Mouse (Mus musculus): ENCODE measurements around the gene Gins3. TPM values are rescaled to one million over a fixed set of nuclear protein-coding genes. Genes with fewer than 3 reads are reported as not detected.
"Not testable (repeated sequence)": the region's sequence is repeated elsewhere in the genome, so short reads cannot be mapped to it uniquely, and the experiment has no call there.

Gins3 gene
- total and polyA plus RNA-seq, 2 experiments from 2014 or later: 4.3 to 4.4 TPM

- 88% methylated on average over 14 of the region's 14 CpGs for WGBS
- H3K36me3 ChIP-seq (ENCODE audit: insufficient read depth): no peaks in the 10 kb centered on the region
- TF ChIP-seq CTCF (IDR thresholded peaks at IDR 0.05; ENCODE audit: low read depth): no peak
- H3K9ac ChIP-seq: no peak overlapping the region
- H3K9me3 ChIP-seq (ENCODE audit: low read length): no peaks in the 10 kb centered on the region
- H3K4me1 ChIP-seq (ENCODE audit: insufficient read depth): no peaks in the 10 kb centered on the region
- H3K27me3 ChIP-seq (ENCODE audit: insufficient read depth, low read length): no peaks in the 10 kb centered on the region
- no peak for ATAC-seq
- H3K4me3 ChIP-seq (ENCODE audit: low read depth, low read length): no peak overlapping the region
- no peak overlapping the region for H3K27ac ChIP-seq (ENCODE audit: low read depth, low read length)
- DNase-seq: no peak
- no peak overlapping the region for H3K4me2 ChIP-seq (ENCODE audit: low read depth)
These were observed 38.1 kb upstream of the Gins3 start for GRCm38 (mm10) chr8:95595131-95595530.

GRCm38 (mm10) chr8:95596841-95597241 lies 36.4 kb upstream of the Gins3 start:
- WGBS: 79% methylated on average over 4 of the region's 4 CpGs
- Histone ChIP-seq H3K36me3 (ENCODE audit: insufficient read depth) (no peaks in the 10 kb centered on the region), H3K4me3 (ENCODE audit: low read depth, low read length) (no peak overlapping the region), H3K27me3 (ENCODE audit: insufficient read depth, low read length) (no peaks in the 10 kb centered on the region), H3K4me1 (ENCODE audit: insufficient read depth) (no peaks in the 10 kb centered on the region), H3K4me2 (ENCODE audit: low read depth) (no peak overlapping the region), H3K27ac (ENCODE audit: low read depth, low read length) (no peak overlapping the region), H3K9ac (no peak overlapping the region), H3K9me3 (ENCODE audit: low read length) (no peaks in the 10 kb centered on the region)
- DNase-seq (no peak), ATAC-seq (no peak)
- TF ChIP-seq CTCF (IDR thresholded peaks at IDR 0.05; ENCODE audit: low read depth): no peak

- Histone ChIP-seq H3K36me3 (ENCODE audit: insufficient read depth) (no peaks in the 10 kb centered on the region), H3K27ac (ENCODE audit: low read depth, low read length) (no peak overlapping the region), H3K9me3 (ENCODE audit: low read length) (no peaks in the 10 kb centered on the region), H3K4me1 (ENCODE audit: insufficient read depth) (no peaks in the 10 kb centered on the region), H3K27me3 (ENCODE audit: insufficient read depth, low read length) (no peaks in the 10 kb centered on the region), H3K4me2 (ENCODE audit: low read depth) (no peak overlapping the region), H3K4me3 (ENCODE audit: low read depth, low read length) (no peak overlapping the region), H3K9ac (no peak overlapping the region)
- WGBS: 9% methylated on average over 11 of the region's 11 CpGs
- ATAC-seq (peak; percentile 81), DNase-seq (peak; percentile 89)
- TF ChIP-seq CTCF (IDR thresholded peaks at IDR 0.05; ENCODE audit: low read depth): peak; percentile 88
These were observed 33.4 kb upstream of the Gins3 start for GRCm38 (mm10) chr8:95599861-95600260.

GRCm38 (mm10) chr8:95601306-95601705 lies 31.9 kb upstream of the Gins3 start:
- no peaks in the 10 kb centered on the region for H3K9me3 ChIP-seq (ENCODE audit: low read length)
- no peaks in the 10 kb centered on the region for H3K4me1 ChIP-seq (ENCODE audit: insufficient read depth)
- ATAC-seq: no peak
- no peak for TF ChIP-seq CTCF (IDR thresholded peaks at IDR 0.05; ENCODE audit: low read depth)
- H3K36me3 ChIP-seq (ENCODE audit: insufficient read depth): no peaks in the 10 kb centered on the region
- no peak overlapping the region for H3K4me2 ChIP-seq (ENCODE audit: low read depth)
- no peak overlapping the region for H3K9ac ChIP-seq
- no peaks in the 10 kb centered on the region for H3K27me3 ChIP-seq (ENCODE audit: insufficient read depth, low read length)
- H3K4me3 ChIP-seq (ENCODE audit: low read depth, low read length): no peak overlapping the region
- WGBS: 78% methylated on average over 15 of the region's 15 CpGs
- no peak overlapping the region for H3K27ac ChIP-seq (ENCODE audit: low read depth, low read length)
- DNase-seq: no peak

GRCm38 (mm10) chr8:95602168-95602567 lies 31.1 kb upstream of the Gins3 start:
- Histone ChIP-seq H3K9ac (no peak overlapping the region), H3K36me3 (ENCODE audit: insufficient read depth) (no peaks in the 10 kb centered on the region), H3K4me1 (ENCODE audit: insufficient read depth) (no peaks in the 10 kb centered on the region), H3K4me3 (ENCODE audit: low read depth, low read length) (no peak overlapping the region), H3K9me3 (ENCODE audit: low read length) (no peaks in the 10 kb centered on the region), H3K27me3 (ENCODE audit: insufficient read depth, low read length) (no peaks in the 10 kb centered on the region), H3K27ac (ENCODE audit: low read depth, low read length) (no peak overlapping the region), H3K4me2 (ENCODE audit: low read depth) (no peak overlapping the region)
- peak; percentile 41 for TF ChIP-seq CTCF (IDR thresholded peaks at IDR 0.05; ENCODE audit: low read depth)
- DNase-seq (no peak), ATAC-seq (no peak)
- 74% methylated on average over 2 of the region's 2 CpGs for WGBS

- H3K9ac ChIP-seq; H3K27me3 ChIP-seq (ENCODE audit: insufficient read depth, low read length); H3K9me3 ChIP-seq (ENCODE audit: low read length); H3K27ac ChIP-seq (ENCODE audit: low read depth, low read length); H3K36me3 ChIP-seq (ENCODE audit: insufficient read depth); H3K4me1 ChIP-seq (ENCODE audit: insufficient read depth); ATAC-seq; H3K4me2 ChIP-seq (ENCODE audit: low read depth); DNase-seq; H3K4me3 ChIP-seq (ENCODE audit: low read depth, low read length): not testable (repeated sequence)
- WGBS: 22% methylated on average over 4 of the region's 5 CpGs
- peak; percentile 21; the same call in 1 of the 2 replicates for TF ChIP-seq CTCF (IDR thresholded peaks at IDR 0.05; ENCODE audit: low read depth)
These were observed 26.7 kb upstream of the Gins3 start for GRCm38 (mm10) chr8:95606509-95606908.

GRCm38 (mm10) chr8:95607210-95607609 lies 26.0 kb upstream of the Gins3 start:
- H3K4me2 ChIP-seq (ENCODE audit: low read depth): no peak overlapping the region
- WGBS: 37% methylated on average over 9 of the region's 9 CpGs
- DNase-seq (no peak), ATAC-seq (no peak)
- H3K9ac ChIP-seq: no peak overlapping the region
- no peak for TF ChIP-seq CTCF (IDR thresholded peaks at IDR 0.05; ENCODE audit: low read depth)
- no peak overlapping the region for H3K27ac ChIP-seq (ENCODE audit: low read depth, low read length)
- H3K27me3 ChIP-seq (ENCODE audit: insufficient read depth, low read length): no peaks in the 10 kb centered on the region
- H3K4me1 ChIP-seq (ENCODE audit: insufficient read depth): no peaks in the 10 kb centered on the region
- no peak overlapping the region for H3K4me3 ChIP-seq (ENCODE audit: low read depth, low read length)
- H3K9me3 ChIP-seq (ENCODE audit: low read length): no peaks in the 10 kb centered on the region
- no peaks in the 10 kb centered on the region for H3K36me3 ChIP-seq (ENCODE audit: insufficient read depth)

- Histone ChIP-seq H3K27ac (ENCODE audit: low read depth, low read length) (no peak overlapping the region), H3K36me3 (ENCODE audit: insufficient read depth) (no peaks in the 10 kb centered on the region), H3K4me3 (ENCODE audit: low read depth, low read length) (no peak overlapping the region), H3K27me3 (ENCODE audit: insufficient read depth, low read length) (no peaks in the 10 kb centered on the region), H3K4me2 (ENCODE audit: low read depth) (no peak overlapping the region), H3K9ac (no peak overlapping the region), H3K4me1 (ENCODE audit: insufficient read depth) (no peaks in the 10 kb centered on the region), H3K9me3 (ENCODE audit: low read length) (no peaks in the 10 kb centered on the region)
- ATAC-seq: no peak
- no peak for TF ChIP-seq CTCF (IDR thresholded peaks at IDR 0.05; ENCODE audit: low read depth)
- 77% methylated on average over 5 of the region's 5 CpGs for WGBS
- DNase-seq: no peak
These were observed 23.8 kb upstream of the Gins3 start for GRCm38 (mm10) chr8:95609406-95609805.

All from forebrain, postnatal 0 days (tissue).